Mouse (Mus musculus): ENCODE data around the gene Olfr97. TPM values are rescaled to one million over a fixed set of nuclear protein-coding genes. Genes with fewer than 3 reads are reported as not detected.
A peak's percentile ranks its signal among the peaks of the same experiment; 100 is the strongest.

Gene Olfr97
- polyA plus RNA-seq, 1 experiment from 2014 or later = not detected

- Histone ChIP-seq H3K4me1 (replicated peaks; ENCODE audit: insufficient read depth, low read length) (no peaks in the 10 kb centered on the region), H3K27me3 (ENCODE audit: insufficient read depth, low read length) (peaks cover 6% of the 10 kb centered on the region; the same call in 1 of the 2 replicates), H3K36me3 (ENCODE audit: insufficient read depth, low read length) (no peaks in the 10 kb centered on the region), H3K4me2 (ENCODE audit: low read length) (no peak overlapping the region), H3K4me3 (replicated peaks; ENCODE audit: low read depth, low read length) (no peak overlapping the region), H3K9ac (ENCODE audit: low read depth, low read length) (no peak overlapping the region), H3K9me3 (replicated peaks; ENCODE audit: low read length) (no peaks in the 10 kb centered on the region), H3K27ac (no peak overlapping the region)
- ATAC-seq (replicated peaks; ENCODE audit: low FRiP score, low read depth) (peak; percentile 81), DNase-seq (ENCODE audit: low spot score) (peak; percentile 86)
- WGBS = under 1% methylated on average over 4 of the region's 4 CpGs
- TF ChIP-seq CTCF (IDR thresholded peaks at IDR 0.05; ENCODE audit: low read depth) = peak; percentile 100
Observed at GRCm38 (mm10) chr17:37203206-37203916, 33.8 kb downstream of the Olfr97 start.

GRCm38 (mm10) chr17:37200894-37201293 lies 36.2 kb downstream of the Olfr97 start, which contains the start of gene Olfr94:
TSS of gene Olfr94 (minus strand) at chr17:37200994.
- Histone ChIP-seq H3K27ac (no peak within 1 kb of the TSS), H3K4me1 (replicated peaks; ENCODE audit: insufficient read depth, low read length) (no peaks in the 10 kb centered on the region), H3K36me3 (ENCODE audit: insufficient read depth, low read length) (no peaks in the 10 kb centered on the region), H3K27me3 (ENCODE audit: insufficient read depth, low read length) (peaks cover 22% of the 10 kb centered on the region), H3K9ac (ENCODE audit: low read depth, low read length) (no peak within 1 kb of the TSS), H3K4me2 (ENCODE audit: low read length) (no peak within 1 kb of the TSS), H3K9me3 (replicated peaks; ENCODE audit: low read length) (no peaks in the 10 kb centered on the region), H3K4me3 (replicated peaks; ENCODE audit: low read depth, low read length) (no peak within 1 kb of the TSS)
- DNase-seq (ENCODE audit: low spot score) (no peak), ATAC-seq (replicated peaks; ENCODE audit: low FRiP score, low read depth) (no peak)
- no peak for TF ChIP-seq CTCF (IDR thresholded peaks at IDR 0.05; ENCODE audit: low read depth)
- 70% methylated on average over 2 of the region's 2 CpGs for WGBS

GRCm38 (mm10) chr17:37196845-37197724 lies 40.0 kb downstream of the Olfr97 start:
- no peak for TF ChIP-seq CTCF (IDR thresholded peaks at IDR 0.05; ENCODE audit: low read depth)
- Histone ChIP-seq H3K9ac (ENCODE audit: low read depth, low read length) (no peak overlapping the region), H3K27ac (no peak overlapping the region), H3K36me3 (ENCODE audit: insufficient read depth, low read length) (no peaks in the 10 kb centered on the region), H3K27me3 (ENCODE audit: insufficient read depth, low read length) (peaks cover 30% of the 10 kb centered on the region), H3K4me3 (replicated peaks; ENCODE audit: low read depth, low read length) (peak overlapping the region; percentile 33), H3K4me2 (ENCODE audit: low read length) (peak overlapping the region; percentile 71), H3K9me3 (replicated peaks; ENCODE audit: low read length) (no peaks in the 10 kb centered on the region), H3K4me1 (replicated peaks; ENCODE audit: insufficient read depth, low read length) (no peaks in the 10 kb centered on the region)
- ATAC-seq (replicated peaks; ENCODE audit: low FRiP score, low read depth) (peak; percentile 75), DNase-seq (ENCODE audit: low spot score) (peak; percentile 29)
- 2% methylated on average over 77 of the region's 77 CpGs for WGBS

- no peak overlapping the region for H3K9ac ChIP-seq (ENCODE audit: low read depth, low read length)
- DNase-seq (ENCODE audit: low spot score) (no peak), ATAC-seq (replicated peaks; ENCODE audit: low FRiP score, low read depth) (no peak)
- H3K4me1 ChIP-seq (replicated peaks; ENCODE audit: insufficient read depth, low read length) = no peaks in the 10 kb centered on the region
- no peak overlapping the region for H3K27ac ChIP-seq
- TF ChIP-seq CTCF (IDR thresholded peaks at IDR 0.05; ENCODE audit: low read depth) = no peak
- no peak overlapping the region for H3K4me2 ChIP-seq (ENCODE audit: low read length)
- no peaks in the 10 kb centered on the region for H3K9me3 ChIP-seq (replicated peaks; ENCODE audit: low read length)
- no peak overlapping the region for H3K4me3 ChIP-seq (replicated peaks; ENCODE audit: low read depth, low read length)
- H3K36me3 ChIP-seq (ENCODE audit: insufficient read depth, low read length) = no peaks in the 10 kb centered on the region
- peaks cover 30% of the 10 kb centered on the region for H3K27me3 ChIP-seq (ENCODE audit: insufficient read depth, low read length)
- 86% methylated on average over 5 of the region's 5 CpGs for WGBS
Observed at GRCm38 (mm10) chr17:37194782-37195181, 42.3 kb downstream of the Olfr97 start.

GRCm38 (mm10) chr17:37193656-37194055 lies 43.5 kb downstream of the Olfr97 start, which contains the start of gene Ubd:
TSS of gene Ubd (plus strand) at chr17:37193892.
- WGBS = 86% methylated on average over 2 of the region's 2 CpGs
- no peak for DNase-seq (ENCODE audit: low spot score)
- no peaks in the 10 kb centered on the region for H3K36me3 ChIP-seq (ENCODE audit: insufficient read depth, low read length)
- H3K9me3 ChIP-seq (replicated peaks; ENCODE audit: low read length) = no peaks in the 10 kb centered on the region
- no peak for TF ChIP-seq CTCF (IDR thresholded peaks at IDR 0.05; ENCODE audit: low read depth)
- H3K27ac ChIP-seq = no peak within 1 kb of the TSS
- H3K4me3 ChIP-seq (replicated peaks; ENCODE audit: low read depth, low read length) = no peak within 1 kb of the TSS
- no peak within 1 kb of the TSS for H3K4me2 ChIP-seq (ENCODE audit: low read length)
- H3K4me1 ChIP-seq (replicated peaks; ENCODE audit: insufficient read depth, low read length) = no peaks in the 10 kb centered on the region
- H3K27me3 ChIP-seq (ENCODE audit: insufficient read depth, low read length) = peaks cover 24% of the 10 kb centered on the region
- no peak within 1 kb of the TSS for H3K9ac ChIP-seq (ENCODE audit: low read depth, low read length)
- ATAC-seq (replicated peaks; ENCODE audit: low FRiP score, low read depth) = no peak

- no peak for TF ChIP-seq CTCF (IDR thresholded peaks at IDR 0.05; ENCODE audit: low read depth)
- Histone ChIP-seq H3K27ac (no peak overlapping the region), H3K9ac (ENCODE audit: low read depth, low read length) (no peak overlapping the region), H3K4me2 (ENCODE audit: low read length) (no peak overlapping the region), H3K4me3 (replicated peaks; ENCODE audit: low read depth, low read length) (no peak overlapping the region), H3K27me3 (ENCODE audit: insufficient read depth, low read length) (peaks cover 24% of the 10 kb centered on the region), H3K9me3 (replicated peaks; ENCODE audit: low read length) (no peaks in the 10 kb centered on the region), H3K36me3 (ENCODE audit: insufficient read depth, low read length) (no peaks in the 10 kb centered on the region), H3K4me1 (replicated peaks; ENCODE audit: insufficient read depth, low read length) (no peaks in the 10 kb centered on the region)
- DNase-seq (ENCODE audit: low spot score) = no peak
- no peak for ATAC-seq (replicated peaks; ENCODE audit: low FRiP score, low read depth)
Observed at GRCm38 (mm10) chr17:37193032-37193431, 44.1 kb downstream of the Olfr97 start.

Measured in kidney, postnatal 0 days (tissue).